Mouse (Mus musculus): Measurements from ENCODE around the gene Crb1. TPM values are rescaled to one million over a fixed set of nuclear protein-coding genes. Genes with fewer than 3 reads are reported as not detected.
"Not testable (repeated sequence)": the region's sequence is repeated elsewhere in the genome, so short reads cannot be mapped to it uniquely, and the experiment has no call there.

Gene Crb1
- polyA plus RNA-seq, 1 experiment = not detected

DNA sequence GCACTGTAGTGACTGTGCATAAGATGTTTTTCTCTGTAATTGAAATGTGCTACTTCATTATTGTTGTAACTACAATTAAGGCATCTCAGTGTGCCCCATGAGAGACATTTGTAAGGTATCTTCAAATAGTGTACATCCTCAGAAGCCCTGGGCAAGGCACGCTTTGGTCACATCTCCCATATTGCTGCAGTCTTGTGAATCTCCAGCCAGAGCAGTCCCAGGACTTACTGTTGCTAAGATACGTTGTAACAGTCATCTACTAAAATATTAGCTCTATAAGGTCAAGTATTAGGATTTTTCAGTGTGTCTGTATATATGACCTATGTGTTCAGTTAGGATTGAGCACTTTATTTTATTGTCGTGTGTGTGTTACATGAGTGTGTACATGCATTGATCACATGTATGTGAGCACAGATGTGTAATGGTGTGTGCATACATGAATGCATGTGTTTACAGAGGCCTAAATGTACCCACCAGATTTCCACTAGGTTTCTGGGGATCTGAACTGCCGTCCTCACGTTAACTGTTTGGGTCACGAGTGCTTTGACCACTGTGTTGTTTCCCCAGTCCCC is 30.8 kb downstream of the Crb1 start:
- no peak for TF ChIP-seq CTCF (IDR thresholded peaks at IDR 0.05; ENCODE audit: insufficient read depth, low read depth, low read length)
- TF ChIP-seq POLR2A (IDR thresholded peaks at IDR 0.05; ENCODE audit: insufficient read depth, low read depth, low read length) = no peak
- 74% methylated on average over 6 of the region's 6 CpGs for WGBS
- no peaks in the 10 kb centered on the region for H3K4me1 ChIP-seq (ENCODE audit: control insufficient read depth, insufficient read depth, low read length)
- no peak overlapping the region for H3K27ac ChIP-seq (ENCODE audit: insufficient read depth, low read depth, low read length)
- no peak overlapping the region for H3K4me3 ChIP-seq (ENCODE audit: insufficient read depth, low read depth, low read length)

DNA sequence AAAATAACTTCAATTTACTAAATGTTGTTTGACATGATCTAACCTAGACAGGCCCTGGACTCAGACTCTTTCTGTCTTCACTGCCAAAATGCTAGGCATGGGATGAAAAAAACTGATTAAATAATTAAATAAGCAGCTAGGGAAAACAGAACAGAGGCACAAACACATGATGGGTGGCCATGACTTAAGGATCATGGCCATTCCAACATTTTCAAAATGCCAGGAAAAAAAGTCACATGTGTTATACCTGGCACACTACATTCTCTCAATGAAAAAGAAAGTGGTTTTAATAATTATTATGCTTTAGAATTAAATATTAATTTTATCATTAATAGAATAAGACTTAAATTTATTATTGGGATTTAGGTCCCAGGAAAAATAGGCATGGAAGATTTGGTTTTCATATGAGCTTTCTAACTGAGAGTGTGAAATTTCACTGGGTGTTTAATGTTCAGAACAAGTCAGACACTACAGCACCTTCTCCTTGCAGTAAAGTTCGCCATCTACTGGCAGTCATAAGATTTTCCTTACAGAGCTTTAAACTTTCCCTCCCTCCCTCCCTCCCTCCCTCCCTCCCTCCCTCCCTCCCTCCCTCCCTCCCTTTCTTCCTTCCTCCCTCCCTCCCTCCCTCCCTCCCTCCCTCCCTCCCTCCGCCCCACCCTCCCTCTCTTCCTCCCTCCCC is 36.6 kb downstream of the Crb1 start:
- no peak for TF ChIP-seq POLR2A (IDR thresholded peaks at IDR 0.05; ENCODE audit: insufficient read depth, low read depth, low read length)
- no peak for TF ChIP-seq CTCF (IDR thresholded peaks at IDR 0.05; ENCODE audit: insufficient read depth, low read depth, low read length)
- H3K4me1 ChIP-seq (ENCODE audit: control insufficient read depth, insufficient read depth, low read length) = no peaks in the 10 kb centered on the region
- no peak overlapping the region for H3K4me3 ChIP-seq (ENCODE audit: insufficient read depth, low read depth, low read length)
- 7% methylated on average over 1 of the region's 2 CpGs for WGBS
- H3K27ac ChIP-seq (ENCODE audit: insufficient read depth, low read depth, low read length) = no peak overlapping the region

DNA sequence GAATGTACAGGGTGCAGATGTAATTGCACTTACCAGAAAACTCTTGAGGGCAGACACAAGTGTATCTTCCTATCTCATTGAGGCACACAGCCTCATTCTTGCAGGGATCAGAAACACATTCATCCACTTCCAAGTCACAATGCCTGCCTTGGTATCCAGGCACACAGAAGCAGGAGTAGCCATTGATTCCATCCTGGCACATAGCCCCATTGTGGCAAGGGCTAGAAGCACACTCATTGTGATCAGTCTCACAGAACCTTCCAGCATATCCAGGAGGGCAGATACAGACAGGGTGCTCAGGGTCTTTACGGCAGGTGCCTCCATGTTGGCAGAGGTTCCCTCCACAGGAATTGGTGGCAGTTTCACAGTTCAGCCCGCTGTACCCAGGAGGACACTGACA is 39.9 kb downstream of the Crb1 start:
- Histone ChIP-seq H3K4me3 (ENCODE audit: insufficient read depth, low read depth, low read length) (no peak overlapping the region), H3K4me1 (ENCODE audit: control insufficient read depth, insufficient read depth, low read length) (no peaks in the 10 kb centered on the region), H3K27ac (ENCODE audit: insufficient read depth, low read depth, low read length) (no peak overlapping the region)
- WGBS = 45% methylated on average over 2 of the region's 2 CpGs
- TF ChIP-seq CTCF (IDR thresholded peaks at IDR 0.05; ENCODE audit: insufficient read depth, low read depth, low read length) (no peak), POLR2A (IDR thresholded peaks at IDR 0.05; ENCODE audit: insufficient read depth, low read depth, low read length) (no peak)

DNA sequence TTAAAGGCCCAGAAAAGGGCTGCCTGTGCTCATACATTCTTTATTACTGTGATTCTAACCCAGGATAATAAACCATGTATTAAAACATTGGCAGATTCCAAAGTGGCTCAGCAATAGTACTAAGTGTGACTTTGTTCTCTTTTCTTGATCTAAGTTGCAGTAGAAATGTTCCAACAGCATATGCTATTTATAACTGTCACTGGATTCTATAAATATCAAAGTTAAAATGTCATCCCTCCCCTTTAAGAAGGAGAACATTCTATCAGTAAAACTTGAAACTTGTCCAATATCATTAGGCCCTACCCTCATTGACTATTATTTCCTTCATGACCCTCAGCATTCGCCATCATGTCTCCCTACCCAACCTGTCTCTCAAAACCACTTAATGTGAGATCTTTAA is 48.1 kb downstream of the Crb1 start:
- H3K4me3 ChIP-seq (ENCODE audit: insufficient read depth, low read depth, low read length) = no peak overlapping the region
- peaks cover 2% of the 10 kb centered on the region; the same call in 1 of the 2 replicates for H3K4me1 ChIP-seq (ENCODE audit: control insufficient read depth, insufficient read depth, low read length)
- TF ChIP-seq CTCF (IDR thresholded peaks at IDR 0.05; ENCODE audit: insufficient read depth, low read depth, low read length) (no peak), POLR2A (IDR thresholded peaks at IDR 0.05; ENCODE audit: insufficient read depth, low read depth, low read length) (no peak)
- WGBS = 85% methylated on average over 1 of the region's 1 CpGs
- H3K27ac ChIP-seq (ENCODE audit: insufficient read depth, low read depth, low read length) = no peak overlapping the region

DNA sequence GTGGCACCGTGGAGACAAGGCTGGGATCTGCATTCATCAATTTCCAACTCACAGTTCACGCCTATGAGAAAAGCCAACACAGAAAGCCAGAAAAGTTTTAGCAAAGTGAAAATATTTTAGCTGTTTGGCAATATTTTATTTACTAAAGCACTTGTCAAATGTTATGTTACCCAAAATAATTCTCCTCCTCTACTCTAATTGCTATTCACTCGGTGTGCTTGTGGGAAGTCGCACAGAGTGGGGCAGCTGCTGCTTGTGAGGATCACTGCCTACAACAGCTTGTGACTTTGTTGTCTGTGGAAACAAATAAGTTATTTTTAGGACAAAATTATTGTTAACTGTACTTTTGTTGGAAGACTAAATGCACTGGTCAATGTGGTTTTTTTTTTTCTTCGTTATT is 48.6 kb downstream of the Crb1 start:
- TF ChIP-seq POLR2A (IDR thresholded peaks at IDR 0.05; ENCODE audit: insufficient read depth, low read depth, low read length) (no peak), CTCF (IDR thresholded peaks at IDR 0.05; ENCODE audit: insufficient read depth, low read depth, low read length) (no peak)
- 48% methylated on average over 5 of the region's 5 CpGs for WGBS
- Histone ChIP-seq H3K4me3 (ENCODE audit: insufficient read depth, low read depth, low read length) (no peak overlapping the region), H3K4me1 (ENCODE audit: control insufficient read depth, insufficient read depth, low read length) (peaks cover 2% of the 10 kb centered on the region; the same call in 1 of the 2 replicates), H3K27ac (ENCODE audit: insufficient read depth, low read depth, low read length) (no peak overlapping the region)

DNA sequence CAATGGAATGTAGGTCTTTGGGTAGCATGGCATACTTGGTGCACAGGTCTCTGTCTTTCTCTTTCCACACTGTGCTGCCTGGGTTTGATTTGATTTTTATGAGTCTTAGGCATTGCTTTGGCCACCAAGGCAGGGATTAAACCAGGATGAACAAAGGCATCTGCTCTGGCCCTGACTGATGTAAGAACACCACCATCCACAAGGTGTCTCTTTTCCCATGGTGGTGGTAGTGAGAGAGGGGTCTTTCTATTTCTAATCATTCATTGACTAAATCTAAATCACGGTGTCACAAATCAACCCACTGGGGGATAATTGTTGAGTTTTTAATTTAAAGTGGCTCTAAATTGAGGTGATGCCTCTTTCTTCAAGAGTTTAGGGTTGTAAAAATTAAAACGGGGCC is 51.5 kb downstream of the Crb1 start:
- Histone ChIP-seq H3K27ac (ENCODE audit: insufficient read depth, low read depth, low read length) (no peak overlapping the region), H3K4me3 (ENCODE audit: insufficient read depth, low read depth, low read length) (no peak overlapping the region), H3K4me1 (ENCODE audit: control insufficient read depth, insufficient read depth, low read length) (peaks cover 2% of the 10 kb centered on the region; the same call in 1 of the 2 replicates)
- WGBS = 55% methylated on average over 2 of the region's 2 CpGs
- TF ChIP-seq CTCF (IDR thresholded peaks at IDR 0.05; ENCODE audit: insufficient read depth, low read depth, low read length) = no peak
- no peak for TF ChIP-seq POLR2A (IDR thresholded peaks at IDR 0.05; ENCODE audit: insufficient read depth, low read depth, low read length)

DNA sequence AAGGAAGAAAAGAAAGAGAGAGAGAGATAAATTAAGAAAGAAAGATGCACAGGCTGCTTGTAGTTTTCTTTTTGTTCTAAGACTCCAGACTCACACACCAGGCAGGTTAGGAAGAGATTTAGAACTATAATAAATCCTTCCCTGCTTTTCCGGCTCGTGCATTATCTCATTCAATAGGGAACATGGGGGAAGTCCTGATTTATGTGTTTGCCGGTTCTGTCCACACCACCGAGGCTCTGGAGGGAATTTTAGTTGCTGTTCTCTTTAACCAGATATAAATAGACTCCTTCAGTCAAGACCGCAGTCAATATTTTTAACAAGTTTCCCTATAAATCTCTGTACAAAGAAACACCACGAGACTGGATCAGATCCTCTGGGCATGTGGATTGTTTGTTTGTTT is 57.1 kb downstream of the Crb1 start:
- TF ChIP-seq POLR2A (IDR thresholded peaks at IDR 0.05; ENCODE audit: insufficient read depth, low read depth, low read length) (no peak), CTCF (IDR thresholded peaks at IDR 0.05; ENCODE audit: insufficient read depth, low read depth, low read length) (no peak)
- no peak overlapping the region for H3K4me3 ChIP-seq (ENCODE audit: insufficient read depth, low read depth, low read length)
- H3K4me1 ChIP-seq (ENCODE audit: control insufficient read depth, insufficient read depth, low read length) = no peaks in the 10 kb centered on the region
- no peak overlapping the region for H3K27ac ChIP-seq (ENCODE audit: insufficient read depth, low read depth, low read length)
- 73% methylated on average over 6 of the region's 6 CpGs for WGBS

DNA sequence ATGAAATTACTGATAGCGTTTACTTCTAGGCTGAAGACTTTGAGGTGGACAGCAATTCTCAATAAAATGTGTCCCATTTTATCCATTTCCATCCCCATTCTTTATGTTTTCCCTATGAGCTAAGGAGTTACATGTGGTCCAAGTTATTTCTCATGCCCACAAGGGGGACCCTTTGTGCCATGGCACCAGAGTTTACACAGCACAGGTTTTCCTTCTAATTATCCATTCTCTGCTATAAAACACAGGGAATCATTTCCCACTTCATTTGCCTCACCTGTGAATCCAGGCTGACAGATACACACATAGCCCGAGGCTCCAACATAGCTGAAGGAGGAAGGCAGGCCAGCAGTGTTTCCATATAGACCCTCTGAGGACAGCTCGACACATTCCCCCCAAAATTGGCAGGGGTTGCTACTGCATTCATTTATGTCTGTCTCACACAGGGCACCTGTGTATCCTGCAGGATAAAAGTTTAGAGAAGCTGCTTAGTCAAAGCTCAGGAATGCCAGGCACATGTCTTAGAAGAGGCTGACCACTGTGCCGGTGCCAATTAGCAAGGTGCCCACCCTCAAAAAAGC is 62.5 kb downstream of the Crb1 start:
- H3K27ac ChIP-seq (ENCODE audit: insufficient read depth, low read depth, low read length) = no peak overlapping the region
- no peaks in the 10 kb centered on the region for H3K4me1 ChIP-seq (ENCODE audit: control insufficient read depth, insufficient read depth, low read length)
- TF ChIP-seq POLR2A (IDR thresholded peaks at IDR 0.05; ENCODE audit: insufficient read depth, low read depth, low read length) (no peak), CTCF (IDR thresholded peaks at IDR 0.05; ENCODE audit: insufficient read depth, low read depth, low read length) (no peak)
- no peak overlapping the region for H3K4me3 ChIP-seq (ENCODE audit: insufficient read depth, low read depth, low read length)
- WGBS = 79% methylated on average over 4 of the region's 4 CpGs

DNA sequence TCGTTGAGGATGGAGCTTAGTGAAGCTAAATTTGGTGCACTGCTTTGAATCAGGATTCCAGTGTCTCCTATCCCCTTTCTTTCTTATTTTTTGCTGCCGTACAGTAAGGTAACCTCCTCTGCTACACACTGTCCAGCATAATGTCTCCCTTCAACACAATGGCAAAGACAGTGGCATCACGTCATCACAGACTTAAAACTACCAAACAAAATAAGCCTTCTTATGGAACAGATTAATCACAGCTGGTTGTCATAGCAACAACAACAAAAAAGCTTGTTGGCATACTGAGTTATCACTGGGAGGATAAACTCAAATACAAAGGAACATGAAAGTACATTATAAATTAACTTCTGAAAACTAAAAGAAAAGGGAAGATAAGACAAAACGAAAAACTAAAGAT is 68.0 kb downstream of the Crb1 start:
- WGBS = 33% methylated on average over 4 of the region's 4 CpGs
- TF ChIP-seq POLR2A (IDR thresholded peaks at IDR 0.05; ENCODE audit: insufficient read depth, low read depth, low read length) (no peak), CTCF (IDR thresholded peaks at IDR 0.05; ENCODE audit: insufficient read depth, low read depth, low read length) (no peak)
- no peak overlapping the region for H3K27ac ChIP-seq (ENCODE audit: insufficient read depth, low read depth, low read length)
- no peaks in the 10 kb centered on the region for H3K4me1 ChIP-seq (ENCODE audit: control insufficient read depth, insufficient read depth, low read length)
- H3K4me3 ChIP-seq (ENCODE audit: insufficient read depth, low read depth, low read length) = no peak overlapping the region

DNA sequence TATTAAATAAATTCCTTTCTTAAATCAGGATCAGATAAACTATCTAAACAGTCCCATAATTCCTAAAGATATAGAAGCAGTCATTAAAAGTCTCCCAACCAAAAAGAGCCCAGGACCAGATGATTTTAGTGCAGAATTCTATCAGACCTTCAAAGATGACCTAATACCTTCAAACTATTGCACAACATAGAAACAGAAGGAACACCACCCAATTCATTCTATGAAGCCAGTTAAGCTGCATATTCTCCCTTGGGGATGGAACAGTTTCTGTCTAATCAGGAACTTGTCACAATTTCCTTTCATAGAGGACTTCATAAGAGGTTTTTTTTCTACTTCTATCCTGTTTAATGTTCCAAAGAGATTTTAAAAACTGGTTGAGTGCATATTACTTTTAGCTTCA is 74.4 kb downstream of the Crb1 start:
- H3K4me1 ChIP-seq (ENCODE audit: control insufficient read depth, insufficient read depth, low read length); H3K4me3 ChIP-seq (ENCODE audit: insufficient read depth, low read depth, low read length); H3K27ac ChIP-seq (ENCODE audit: insufficient read depth, low read depth, low read length): not testable (repeated sequence)

All from olfactory bulb, adult 2 months (tissue).